Mouse (Mus musculus) gastrocnemius, postnatal 25 days (tissue): ENCODE data around the gene Lct. TPM values are rescaled to one million over a fixed set of nuclear protein-coding genes. Genes with fewer than 3 reads are reported as not detected.
A peak's percentile ranks its signal among the peaks of the same experiment; 100 is the strongest.
"Not testable (repeated sequence)": the region's sequence is repeated elsewhere in the genome, so short reads cannot be mapped to it uniquely, and the experiment has no call there.

ENCODE experiments used
- DNase-seq: peaks from one replicate; pipeline ENCODE4 v3.0.0; 2022
- total RNA-seq, 2 experiments: library from RNA; stranded (reverse); gene quantifications; 1 replicate in 1 of 2; 2 replicates in 1 of 2; pipeline ENCODE4 v1.2.3; 2021

The Lct gene
- total RNA-seq, 2 experiments from 2014 or later, result not detected

- no peak for DNase-seq
Observed at GRCm38 (mm10) chr1:128295296-128295695, 32.8 kb downstream of the Lct start.

- no peak for DNase-seq
Observed at GRCm38 (mm10) chr1:128293524-128293923, 34.6 kb downstream of the Lct start.

GRCm38 (mm10) chr1:128290295-128290694 lies 37.8 kb downstream of the Lct start:
- no peak for DNase-seq

- no peak for DNase-seq
Observed at GRCm38 (mm10) chr1:128285136-128285535, 43.0 kb downstream of the Lct start.

GRCm38 (mm10) chr1:128284157-128284690 lies 43.9 kb downstream of the Lct start:
- DNase-seq, result no peak

GRCm38 (mm10) chr1:128282924-128283323 lies 45.2 kb downstream of the Lct start:
- no peak for DNase-seq

- DNase-seq, result no peak
Observed at GRCm38 (mm10) chr1:128281753-128282152, 46.4 kb downstream of the Lct start.

- DNase-seq, result no peak
Observed at GRCm38 (mm10) chr1:128278563-128278962, 49.6 kb downstream of the Lct start.

GRCm38 (mm10) chr1:128275908-128276307 lies 52.2 kb downstream of the Lct start:
- no peak for DNase-seq

- no peak for DNase-seq
Observed at GRCm38 (mm10) chr1:128270731-128271130, 57.4 kb downstream of the Lct start.

- DNase-seq, result not testable (repeated sequence)
Observed at GRCm38 (mm10) chr1:128267061-128267460, 61.1 kb downstream of the Lct start.

- DNase-seq, result peak; percentile 35
Observed at GRCm38 (mm10) chr1:128244727-128245355, 83.3 kb downstream of the Lct start.

- peak; percentile 94 for DNase-seq
Observed at GRCm38 (mm10) chr1:128243996-128244726, 84.0 kb downstream of the Lct start.

- DNase-seq, result no peak
Observed at GRCm38 (mm10) chr1:128243627-128243995, 84.5 kb downstream of the Lct start, which contains the start of gene Ubxn4. TSS of gene Ubxn4 (plus strand) at chr1:128243964.

GRCm38 (mm10) chr1:128235181-128235580 lies 92.9 kb downstream of the Lct start:
- no peak for DNase-seq

Other genes starting within 250 kb of the Lct start
- gene Zranb3, start 225.3 kb downstream of the Lct start, total RNA-seq, result 1 to 10 TPM; 3.6 to 4.2 TPM
- gene R3hdm1, start 225.0 kb downstream of the Lct start, total RNA-seq, result 10 to 100 TPM; 49.3 to 56.3 TPM
- gene Ubxn4, start 84.4 kb downstream of the Lct start, total RNA-seq, result 10 to 100 TPM; 33.9 to 40.3 TPM
- gene Mcm6, start 31.3 kb upstream of the Lct start, total RNA-seq, result 1 to 10 TPM; 3.2 to 6.2 TPM
- gene Dars, start 89.0 kb upstream of the Lct start, total RNA-seq, result 10 to 100 TPM; 61.3 to 61.8 TPM